Mouse (Mus musculus) CH12.LX (cell line): Measurements from ENCODE around the gene Znhit1.

Experiments
- CHD2 ChIP-seq: IDR thresholded peaks from 2 replicates; pipeline ENCODE4 v1.6.1; 2011; ENCODE audit warnings: low read length, improper control_type of control experiment
- CTCF ChIP-seq, 2 experiments: IDR thresholded peaks in 1 of 2; conservative IDR thresholded peaks in 1 of 2; 2 replicates each; pipeline ENCODE4 v1.5.1; 2011 to 2012; ENCODE audit warnings: low read depth in 2 of 2, low read length in 2 of 2, improper control_type of control experiment in 1 of 2, inconsistent platforms in 1 of 2, mild to moderate bottlenecking in 1 of 2, moderate library complexity in 1 of 2
- ELF1 ChIP-seq: IDR thresholded peaks from 2 replicates; pipeline ENCODE4 v1.6.1; 2014; ENCODE audit warnings: low read depth, mild to moderate bottlenecking, inconsistent platforms, low read length, improper control_type of control experiment
- POLR2A ChIP-seq: IDR thresholded peaks from 2 replicates; pipeline ENCODE4 v1.6.1; 2011; ENCODE audit warnings: low read depth, mild to moderate bottlenecking, improper control_type of control experiment, low read length
- SIN3A ChIP-seq: IDR thresholded peaks from 2 replicates; pipeline ENCODE4 v1.6.1; 2012; ENCODE audit warnings: low read length, improper control_type of control experiment, inconsistent platforms
- TCF12 ChIP-seq: IDR thresholded peaks from 2 replicates; pipeline ENCODE4 v1.6.1; 2014; ENCODE audit warnings: low read depth, mild to moderate bottlenecking, inconsistent platforms, low read length, improper control_type of control experiment
- USF2 ChIP-seq: conservative IDR thresholded peaks from 2 replicates; pipeline ENCODE4 v1.6.1; 2011; ENCODE audit warnings: low read depth, low read length, improper control_type of control experiment
- ZMIZ1 ChIP-seq: IDR thresholded peaks from 2 replicates; pipeline ENCODE4 v1.6.1; 2012; ENCODE audit warnings: low read depth, mild to moderate bottlenecking, inconsistent platforms, low read length, improper control_type of control experiment

- TF ChIP-seq SIN3A (peak; percentile 77), POLR2A (peak; percentile 47; the same call in 1 of the 2 replicates), ELF1 (peak; percentile 87), TCF12 (0 out of 2 replicates have a peak, but pooled peaks have one; percentile 48), CTCF (conservative IDR thresholded peaks at IDR 0.05 in 1 of 2, IDR thresholded peaks at IDR 0.05 in 1 of 2; ENCODE audit: low read depth in 2 of 2, low read length in 2 of 2) (no peak), USF2 (no peak), ZMIZ1 (no peak), CHD2 (no peak)
Measured at GRCm38 (mm10) chr5:136953015-136953414, 34.8 kb downstream of the Znhit1 start, which contains the start of gene Fis1.
